In the genomic region with DNA sequence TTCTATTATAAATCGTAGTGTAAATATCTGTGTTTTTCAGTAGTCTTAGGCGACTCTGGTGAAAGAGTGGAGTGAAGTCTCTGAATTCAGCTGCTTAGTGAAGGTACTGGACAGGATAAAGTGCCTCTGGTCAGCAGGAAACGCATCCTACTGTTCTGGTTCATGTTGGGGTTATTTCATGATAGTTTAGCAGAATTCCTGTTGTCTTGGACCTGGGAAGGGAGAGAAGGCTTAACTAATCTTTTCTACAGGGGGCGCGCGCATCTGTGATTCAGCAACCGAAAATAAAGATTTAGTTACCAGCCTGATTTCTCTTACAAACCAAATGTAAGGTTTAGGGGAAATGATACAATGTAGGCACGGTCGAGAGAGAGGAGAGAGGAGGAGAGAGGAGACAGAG, we compare ENCODE assay signal across 8 mouse cellular contexts. TPM values are rescaled to one million over a fixed set of nuclear protein-coding genes. Genes with fewer than 3 reads are reported as not detected.
DNase-seq lines count a peak whose midpoint lies in the region; ATAC-seq lines count a peak whose summit lies in the region.

No protein-coding gene starts in this region.

- H3K27ac ChIP-seq in heart, embryonic 15.5 days, result peak overlapping the region; percentile 98

- H3K4me1 ChIP-seq in heart, embryonic 15.5 days (replicated peaks), result peaks cover 29% of the 10 kb centered on the region

- peak overlapping the region; percentile 99 for H3K4me3 ChIP-seq in heart, embryonic 15.5 days

- WGBS in heart, embryonic 15.5 days, result 16% methylated on average over 9 of the region's 9 CpGs

- peak; percentile 59 for DNase-seq in adrenal gland, adult 2 months
- no peak for DNase-seq in adrenal gland, postnatal 4 days (ENCODE audit: low spot score in 2 of 2)
- DNase-seq in 416B (ENCODE audit: low read depth), result peak; percentile 74
- DNase-seq in embryo, embryonic 10.5 days (ENCODE audit: low spot score), result peak; percentile 72
- peak; percentile 76 for DNase-seq in kidney, postnatal 10 days
- peak; percentile 58 for DNase-seq in lung, postnatal 14 days
- DNase-seq in thymus, postnatal 10 days (ENCODE audit: low spot score in 2 of 2), result peak; percentile 20 to 52

- no peaks in the 10 kb centered on the region for H3K27me3 ChIP-seq in heart, embryonic 15.5 days

- H3K9me3 ChIP-seq in heart, embryonic 15.5 days (replicated peaks), result no peaks in the 10 kb centered on the region

- H3K36me3 ChIP-seq in heart, embryonic 15.5 days, result peaks cover 13% of the 10 kb centered on the region

- peak overlapping the region; percentile 82 for H3K4me2 ChIP-seq in heart, embryonic 15.5 days

- peak overlapping the region; percentile 65 for H3K9ac ChIP-seq in heart, embryonic 15.5 days

- no peak for ATAC-seq in heart, embryonic 15.5 days (replicated peaks; ENCODE audit: insufficient number of reproducible peaks, insufficient read depth, low FRiP score, low read depth)

RNA-seq across cellular contexts. Expression of a gene that starts 0.9 kb away (rescaled TPM):
- total RNA-seq in adrenal gland, adult 2 months (2021), result 100 to 1,000 TPM; 272 to 371 TPM
- 275 and 332 TPM in 2 replicates for polyA plus RNA-seq in adrenal gland, adult 2 months (2012; rRNA removed)
- 100 to 1,000 TPM; 285 to 301 TPM for total RNA-seq in adrenal gland, postnatal 4 days (2021)
- polyA plus RNA-seq in heart, embryonic 15.5 days (2015; fragmentation: Nextera tagmentation; extraction: Ambion mirVana), result 466 and 549 TPM in 2 replicates

RNA-seq across cellular contexts. Expression of a gene that starts 4.1 kb away (rescaled TPM):
- total RNA-seq in adrenal gland, adult 2 months (2021), result under 1 TPM; 0.35 to 0.63 TPM
- 0.20 and 0.23 TPM in 2 replicates for polyA plus RNA-seq in adrenal gland, adult 2 months (2012; rRNA removed)
- 1 to 10 TPM; 1.3 to 2.0 TPM for total RNA-seq in adrenal gland, postnatal 4 days (2021)
- 1.00 and 1.6 TPM in 2 replicates for polyA plus RNA-seq in heart, embryonic 15.5 days (2015; fragmentation: Nextera tagmentation; extraction: Ambion mirVana)

RNA-seq across cellular contexts. Expression of a gene that starts 5.0 kb away (rescaled TPM):
- 10 to 100 TPM; 15.7 to 25.5 TPM for total RNA-seq in adrenal gland, adult 2 months (2021)
- 2.2 and 3.0 TPM in 2 replicates for polyA plus RNA-seq in adrenal gland, adult 2 months (2012; rRNA removed)
- total RNA-seq in adrenal gland, postnatal 4 days (2021), result 10 to 100 TPM; 35.6 to 40.2 TPM
- 85.3 and 101 TPM in 2 replicates for polyA plus RNA-seq in heart, embryonic 15.5 days (2015; fragmentation: Nextera tagmentation; extraction: Ambion mirVana)

RNA-seq across cellular contexts. Expression of a gene that starts 8.4 kb away (rescaled TPM):
- under 1 TPM in 1 of 2 experiments, not detected in 1; 0.21 TPM for total RNA-seq in adrenal gland, adult 2 months (2021)
- 0.16 and 0.20 TPM in 2 replicates for polyA plus RNA-seq in adrenal gland, adult 2 months (2012; rRNA removed)
- total RNA-seq in adrenal gland, postnatal 4 days (2021), result 1 to 10 TPM in 1 of 2 experiments, under 1 TPM in 1; 0.54 to 1.0 TPM
- 0.13 and 0.19 TPM in 2 replicates for polyA plus RNA-seq in heart, embryonic 15.5 days (2015; fragmentation: Nextera tagmentation; extraction: Ambion mirVana)

RNA-seq across cellular contexts. Expression of a gene that starts 25.7 kb away (rescaled TPM):
- 10 to 100 TPM; 37.2 to 38.7 TPM for total RNA-seq in adrenal gland, adult 2 months (2021)
- polyA plus RNA-seq in adrenal gland, adult 2 months (2012; rRNA removed), result 0.89 and 0.98 TPM in 2 replicates
- 10 to 100 TPM; 28.5 to 31.8 TPM for total RNA-seq in adrenal gland, postnatal 4 days (2021)
- 39.7 and 42.1 TPM in 2 replicates for polyA plus RNA-seq in heart, embryonic 15.5 days (2015; fragmentation: Nextera tagmentation; extraction: Ambion mirVana)

Comparison
In these comparisons a context has a peak if more than half of its experiments do, and no peak if none do; other contexts are left out.
1. DNase-seq: peak in adrenal gland, adult 2 months (single experiment), 416B (single experiment), embryo, embryonic 10.5 days (single experiment), kidney, postnatal 10 days (single experiment), lung, postnatal 14 days (single experiment) and thymus, postnatal 10 days (2 of 2); none in adrenal gland, postnatal 4 days (0 of 2).